Mouse (Mus musculus): ENCODE measurements around the gene Gm5134. TPM values are rescaled to one million over a fixed set of nuclear protein-coding genes. Genes with fewer than 3 reads are reported as not detected.

Gm5134 gene
- polyA plus RNA-seq, 1 experiment from 2014 or later: not detected

- DNase-seq (ENCODE audit: low spot score) (no peak), ATAC-seq (no peak)
- H3K36me3 ChIP-seq (ENCODE audit: control insufficient read depth, insufficient read depth, low read length): no peaks in the 10 kb centered on the region
- no peak overlapping the region for H3K9ac ChIP-seq (ENCODE audit: low read length)
- H3K4me1 ChIP-seq (ENCODE audit: control insufficient read depth, insufficient read depth, low read length): no peaks in the 10 kb centered on the region
- no peaks in the 10 kb centered on the region for H3K27me3 ChIP-seq (replicated peaks; ENCODE audit: control insufficient read depth, insufficient read depth, low read length)
- 0 out of 2 replicates have a peak, but pooled peaks cover 3% of the 10 kb centered on the region for H3K9me3 ChIP-seq (replicated peaks; ENCODE audit: control insufficient read depth, low read length)
- H3K4me3 ChIP-seq (ENCODE audit: low read depth, low read length): no peak overlapping the region
- 85% methylated on average over 3 of the region's 3 CpGs for WGBS
- no peak overlapping the region for H3K4me2 ChIP-seq (ENCODE audit: low read length)
- no peak overlapping the region for H3K27ac ChIP-seq (ENCODE audit: low read depth, low read length)
Observed at GRCm38 (mm10) chr10:76021728-76022127, 67.4 kb downstream of the Gm5134 start.

GRCm38 (mm10) chr10:76023921-76024320, 69.6 kb downstream of the Gm5134 start:
- DNase-seq (ENCODE audit: low spot score) (no peak), ATAC-seq (no peak)
- Histone ChIP-seq H3K27me3 (replicated peaks; ENCODE audit: control insufficient read depth, insufficient read depth, low read length) (no peaks in the 10 kb centered on the region), H3K9ac (ENCODE audit: low read length) (no peak overlapping the region), H3K4me3 (ENCODE audit: low read depth, low read length) (no peak overlapping the region), H3K27ac (ENCODE audit: low read depth, low read length) (no peak overlapping the region), H3K4me1 (ENCODE audit: control insufficient read depth, insufficient read depth, low read length) (no peaks in the 10 kb centered on the region), H3K4me2 (ENCODE audit: low read length) (no peak overlapping the region), H3K36me3 (ENCODE audit: control insufficient read depth, insufficient read depth, low read length) (no peaks in the 10 kb centered on the region), H3K9me3 (replicated peaks; ENCODE audit: control insufficient read depth, low read length) (0 out of 2 replicates have a peak, but pooled peaks cover 3% of the 10 kb centered on the region)
- 96% methylated on average over 6 of the region's 6 CpGs for WGBS

- Histone ChIP-seq H3K27ac (ENCODE audit: low read depth, low read length) (no peak overlapping the region), H3K4me3 (ENCODE audit: low read depth, low read length) (no peak overlapping the region), H3K4me1 (ENCODE audit: control insufficient read depth, insufficient read depth, low read length) (no peaks in the 10 kb centered on the region), H3K9ac (ENCODE audit: low read length) (no peak overlapping the region), H3K9me3 (replicated peaks; ENCODE audit: control insufficient read depth, low read length) (no peaks in the 10 kb centered on the region), H3K27me3 (replicated peaks; ENCODE audit: control insufficient read depth, insufficient read depth, low read length) (no peaks in the 10 kb centered on the region), H3K4me2 (ENCODE audit: low read length) (no peak overlapping the region), H3K36me3 (ENCODE audit: control insufficient read depth, insufficient read depth, low read length) (no peaks in the 10 kb centered on the region)
- DNase-seq (ENCODE audit: low spot score): no peak
- no peak for ATAC-seq
- WGBS: 92% methylated on average over 10 of the region's 10 CpGs
Observed at GRCm38 (mm10) chr10:76025470-76026190, 71.3 kb downstream of the Gm5134 start.

- DNase-seq (ENCODE audit: low spot score) (no peak), ATAC-seq (no peak)
- H3K27ac ChIP-seq (ENCODE audit: low read depth, low read length): no peak overlapping the region
- H3K4me3 ChIP-seq (ENCODE audit: low read depth, low read length): no peak overlapping the region
- no peaks in the 10 kb centered on the region for H3K4me1 ChIP-seq (ENCODE audit: control insufficient read depth, insufficient read depth, low read length)
- no peaks in the 10 kb centered on the region for H3K36me3 ChIP-seq (ENCODE audit: control insufficient read depth, insufficient read depth, low read length)
- H3K4me2 ChIP-seq (ENCODE audit: low read length): no peak overlapping the region
- no peaks in the 10 kb centered on the region for H3K9me3 ChIP-seq (replicated peaks; ENCODE audit: control insufficient read depth, low read length)
- WGBS: 68% methylated on average over 12 of the region's 12 CpGs
- H3K9ac ChIP-seq (ENCODE audit: low read length): no peak overlapping the region
- no peaks in the 10 kb centered on the region for H3K27me3 ChIP-seq (replicated peaks; ENCODE audit: control insufficient read depth, insufficient read depth, low read length)
Observed at GRCm38 (mm10) chr10:76027127-76028015, 73.1 kb downstream of the Gm5134 start.

- H3K9ac ChIP-seq (ENCODE audit: low read length): no peak overlapping the region
- no peaks in the 10 kb centered on the region for H3K9me3 ChIP-seq (replicated peaks; ENCODE audit: control insufficient read depth, low read length)
- 22% methylated on average over 3 of the region's 4 CpGs for WGBS
- no peak overlapping the region for H3K4me3 ChIP-seq (ENCODE audit: low read depth, low read length)
- H3K4me1 ChIP-seq (ENCODE audit: control insufficient read depth, insufficient read depth, low read length): no peaks in the 10 kb centered on the region
- no peak overlapping the region for H3K4me2 ChIP-seq (ENCODE audit: low read length)
- no peak for ATAC-seq
- DNase-seq (ENCODE audit: low spot score): no peak
- H3K27me3 ChIP-seq (replicated peaks; ENCODE audit: control insufficient read depth, insufficient read depth, low read length): no peaks in the 10 kb centered on the region
- H3K36me3 ChIP-seq (ENCODE audit: control insufficient read depth, insufficient read depth, low read length): no peaks in the 10 kb centered on the region
- H3K27ac ChIP-seq (ENCODE audit: low read depth, low read length): no peak overlapping the region
Observed at GRCm38 (mm10) chr10:76028016-76028366, 73.7 kb downstream of the Gm5134 start.

- Histone ChIP-seq H3K9me3 (replicated peaks; ENCODE audit: control insufficient read depth, low read length) (no peaks in the 10 kb centered on the region), H3K36me3 (ENCODE audit: control insufficient read depth, insufficient read depth, low read length) (no peaks in the 10 kb centered on the region), H3K27me3 (replicated peaks; ENCODE audit: control insufficient read depth, insufficient read depth, low read length) (no peaks in the 10 kb centered on the region), H3K9ac (ENCODE audit: low read length) (no peak overlapping the region), H3K4me1 (ENCODE audit: control insufficient read depth, insufficient read depth, low read length) (peaks cover 3% of the 10 kb centered on the region), H3K27ac (ENCODE audit: low read depth, low read length) (no peak overlapping the region), H3K4me2 (ENCODE audit: low read length) (no peak overlapping the region), H3K4me3 (ENCODE audit: low read depth, low read length) (no peak overlapping the region)
- no peak for DNase-seq (ENCODE audit: low spot score)
- 78% methylated on average over 9 of the region's 9 CpGs for WGBS
- no peak for ATAC-seq
Observed at GRCm38 (mm10) chr10:76028396-76028795, 74.1 kb downstream of the Gm5134 start.

GRCm38 (mm10) chr10:76029276-76029675, 75.0 kb downstream of the Gm5134 start:
- Histone ChIP-seq H3K9me3 (replicated peaks; ENCODE audit: control insufficient read depth, low read length) (no peaks in the 10 kb centered on the region), H3K4me1 (ENCODE audit: control insufficient read depth, insufficient read depth, low read length) (peaks cover 9% of the 10 kb centered on the region), H3K27ac (ENCODE audit: low read depth, low read length) (no peak overlapping the region), H3K4me3 (ENCODE audit: low read depth, low read length) (no peak overlapping the region), H3K27me3 (replicated peaks; ENCODE audit: control insufficient read depth, insufficient read depth, low read length) (no peaks in the 10 kb centered on the region), H3K4me2 (ENCODE audit: low read length) (no peak overlapping the region), H3K36me3 (ENCODE audit: control insufficient read depth, insufficient read depth, low read length) (no peaks in the 10 kb centered on the region), H3K9ac (ENCODE audit: low read length) (no peak overlapping the region)
- no peak for DNase-seq (ENCODE audit: low spot score)
- ATAC-seq: no peak
- WGBS: 53% methylated on average over 5 of the region's 5 CpGs

GRCm38 (mm10) chr10:76030496-76030895, 76.2 kb downstream of the Gm5134 start:
- 66% methylated on average over 5 of the region's 5 CpGs for WGBS
- peaks cover 3% of the 10 kb centered on the region; the same call in 1 of the 2 replicates for H3K36me3 ChIP-seq (ENCODE audit: control insufficient read depth, insufficient read depth, low read length)
- H3K9me3 ChIP-seq (replicated peaks; ENCODE audit: control insufficient read depth, low read length): no peaks in the 10 kb centered on the region
- no peak overlapping the region for H3K4me3 ChIP-seq (ENCODE audit: low read depth, low read length)
- no peak overlapping the region for H3K4me2 ChIP-seq (ENCODE audit: low read length)
- DNase-seq (ENCODE audit: low spot score): no peak
- no peak overlapping the region for H3K9ac ChIP-seq (ENCODE audit: low read length)
- H3K27me3 ChIP-seq (replicated peaks; ENCODE audit: control insufficient read depth, insufficient read depth, low read length): no peaks in the 10 kb centered on the region
- ATAC-seq: no peak
- peaks cover 9% of the 10 kb centered on the region for H3K4me1 ChIP-seq (ENCODE audit: control insufficient read depth, insufficient read depth, low read length)
- no peak overlapping the region for H3K27ac ChIP-seq (ENCODE audit: low read depth, low read length)

Data from forebrain, embryonic 14.5 days (tissue).